Mouse (Mus musculus) lung, postnatal 0 days (tissue): ENCODE measurements at regions not wholly inside any gene's neighbourhood (a gene's known extent, or its start where the extent isn't known, plus 50 kb on each side); places are given as distances from the start of the nearest gene placed in this dataset.
A peak's percentile ranks its signal among the peaks of the same experiment; 100 is the strongest.

Source experiments
- ATAC-seq: fragments of 200-750 bp; cut with Nextera tagmentation; 2 replicates; pipeline ENCODE4 v1.8.0; 2017; ENCODE audit warnings: moderate library complexity
- DNase-seq: peaks from one replicate; pipeline ENCODE4 v3.0.0-alpha.2; 2016; ENCODE audit warnings: low spot score
- H3K27ac ChIP-seq: fragments of 300-500 bp; sonication (generic); 2 replicates; pipeline ENCODE4 v1.5.1; 2014; ENCODE audit warnings: antibody characterized with exemption, mild to moderate bottlenecking, low read length, mixed read lengths
- H3K27me3 ChIP-seq: fragments of 300-500 bp; sonication (generic); replicated peaks from 2 replicates; pipeline ENCODE4 v1.6.1; 2014; ENCODE audit warnings: low read length, mixed read lengths; ENCODE audit not compliant: insufficient read depth
- H3K36me3 ChIP-seq: fragments of 300-500 bp; sonication (generic); 2 replicates; pipeline ENCODE4 v1.6.1; 2014; ENCODE audit warnings: low read length, mixed read lengths; ENCODE audit not compliant: insufficient read depth
- H3K4me1 ChIP-seq: fragments of 300-500 bp; sonication (generic); 2 replicates; pipeline ENCODE4 v1.6.1; 2014; ENCODE audit warnings: antibody characterized with exemption, low read depth, low read length, mixed read lengths; ENCODE audit not compliant: insufficient read depth
- H3K4me2 ChIP-seq: fragments of 300-500 bp; sonication (generic); replicated peaks from 2 replicates; pipeline ENCODE4 v1.6.1; 2014; ENCODE audit warnings: low read depth, mild to moderate bottlenecking, low read length, moderate library complexity, mixed read lengths
- H3K4me3 ChIP-seq: fragments of 300-500 bp; sonication (generic); 2 replicates; pipeline ENCODE4 v1.5.1; 2014; ENCODE audit warnings: low read depth, low read length
- H3K9ac ChIP-seq: fragments of 300-500 bp; sonication (generic); replicated peaks from 2 replicates; pipeline ENCODE4 v1.6.1; 2014; ENCODE audit warnings: low read depth, mild to moderate bottlenecking
- H3K9me3 ChIP-seq: fragments of 300-500 bp; sonication (generic); 2 replicates; pipeline ENCODE4 v1.6.1; 2016; ENCODE audit warnings: low read length, mixed read lengths
- CTCF ChIP-seq: IDR thresholded peaks from 2 replicates; pipeline ENCODE4 v1.5.1; 2016; ENCODE audit warnings: antibody characterized with exemption, mild to moderate bottlenecking
- EP300 ChIP-seq: IDR thresholded peaks from 2 replicates; pipeline ENCODE4 v1.6.1; 2016; ENCODE audit warnings: antibody characterized with exemption, mild to moderate bottlenecking, control low read depth
- WGBS: fragments of 180-500 bp; shearing (Covaris S2); extraction: QIAGEN DNeasy Blood & Tissue Kit; methylation state at CpG from one replicate; pipeline ENCODE4 v1.1.7; 2014; 5-methylcytosine and 5-hydroxymethylcytosine counted together

- H3K9ac ChIP-seq, result no peak overlapping the region
- no peak overlapping the region for H3K27ac ChIP-seq
- no peak overlapping the region for H3K4me3 ChIP-seq
- TF ChIP-seq CTCF (no peak), EP300 (no peak)
- no peaks in the 10 kb centered on the region for H3K27me3 ChIP-seq
- no peaks in the 10 kb centered on the region for H3K9me3 ChIP-seq
- DNase-seq (no peak), ATAC-seq (no peak)
- no peak overlapping the region for H3K4me2 ChIP-seq
- WGBS, result 77% methylated on average over 7 of the region's 7 CpGs
- no peaks in the 10 kb centered on the region for H3K4me1 ChIP-seq
- no peaks in the 10 kb centered on the region for H3K36me3 ChIP-seq
Measured at GRCm38 (mm10) chr1:64295051-64295450, 173.0 kb upstream of the Klf7 start.

GRCm38 (mm10) chr1:64288812-64289447 is 166.8 kb upstream of the Klf7 start:
- Histone ChIP-seq H3K27ac (no peak overlapping the region), H3K4me2 (0 out of 2 replicates have a peak overlapping the region, but pooled peaks have one; percentile 22), H3K4me1 (no peaks in the 10 kb centered on the region), H3K4me3 (no peak overlapping the region), H3K9ac (no peak overlapping the region), H3K36me3 (no peaks in the 10 kb centered on the region), H3K9me3 (no peaks in the 10 kb centered on the region), H3K27me3 (no peaks in the 10 kb centered on the region)
- no peak for TF ChIP-seq EP300
- no peak for TF ChIP-seq CTCF
- 0 out of 2 replicates have a peak, but pooled peaks have one; percentile 41 for ATAC-seq
- 34% methylated on average over 12 of the region's 12 CpGs for WGBS
- no peak for DNase-seq

- no peaks in the 10 kb centered on the region for H3K9me3 ChIP-seq
- H3K4me1 ChIP-seq, result no peaks in the 10 kb centered on the region
- ATAC-seq (no peak), DNase-seq (no peak)
- H3K4me2 ChIP-seq, result no peak overlapping the region
- no peaks in the 10 kb centered on the region for H3K36me3 ChIP-seq
- 65% methylated on average over 2 of the region's 2 CpGs for WGBS
- TF ChIP-seq CTCF (no peak), EP300 (no peak)
- no peaks in the 10 kb centered on the region for H3K27me3 ChIP-seq
- no peak overlapping the region for H3K9ac ChIP-seq
- H3K4me3 ChIP-seq, result no peak overlapping the region
- H3K27ac ChIP-seq, result no peak overlapping the region
Measured at GRCm38 (mm10) chr1:64287068-64287467, 165.0 kb upstream of the Klf7 start.

- TF ChIP-seq EP300 (no peak; the same call in 1 of the 2 replicates), CTCF (no peak)
- no peaks in the 10 kb centered on the region for H3K4me1 ChIP-seq
- 51% methylated on average over 8 of the region's 8 CpGs for WGBS
- H3K4me3 ChIP-seq, result no peak overlapping the region
- ATAC-seq (no peak), DNase-seq (no peak)
- H3K36me3 ChIP-seq, result no peaks in the 10 kb centered on the region
- H3K9me3 ChIP-seq, result no peaks in the 10 kb centered on the region
- no peak overlapping the region for H3K27ac ChIP-seq
- H3K4me2 ChIP-seq, result no peak overlapping the region
- H3K27me3 ChIP-seq, result no peaks in the 10 kb centered on the region
- no peak overlapping the region for H3K9ac ChIP-seq
Measured at GRCm38 (mm10) chr1:64284656-64285055, 162.6 kb upstream of the Klf7 start.

GRCm38 (mm10) chr1:64275865-64276264 is 153.8 kb upstream of the Klf7 start:
- Histone ChIP-seq H3K27me3 (no peaks in the 10 kb centered on the region), H3K36me3 (no peaks in the 10 kb centered on the region), H3K4me2 (no peak overlapping the region), H3K27ac (no peak overlapping the region), H3K9ac (no peak overlapping the region), H3K9me3 (no peaks in the 10 kb centered on the region), H3K4me1 (no peaks in the 10 kb centered on the region), H3K4me3 (no peak overlapping the region)
- no peak for TF ChIP-seq EP300
- no peak for TF ChIP-seq CTCF
- DNase-seq (no peak), ATAC-seq (no peak)

GRCm38 (mm10) chr1:64275086-64275802 is 153.2 kb upstream of the Klf7 start:
- Histone ChIP-seq H3K27ac (no peak overlapping the region), H3K4me1 (no peaks in the 10 kb centered on the region), H3K9ac (no peak overlapping the region), H3K36me3 (no peaks in the 10 kb centered on the region), H3K4me3 (no peak overlapping the region), H3K4me2 (no peak overlapping the region), H3K27me3 (no peaks in the 10 kb centered on the region), H3K9me3 (no peaks in the 10 kb centered on the region)
- WGBS, result 61% methylated on average over 3 of the region's 3 CpGs
- TF ChIP-seq CTCF (no peak), EP300 (no peak)
- ATAC-seq (no peak), DNase-seq (no peak)
